Comparison of ENCODE assay signal across 15 mouse cellular contexts in the genomic region with DNA sequence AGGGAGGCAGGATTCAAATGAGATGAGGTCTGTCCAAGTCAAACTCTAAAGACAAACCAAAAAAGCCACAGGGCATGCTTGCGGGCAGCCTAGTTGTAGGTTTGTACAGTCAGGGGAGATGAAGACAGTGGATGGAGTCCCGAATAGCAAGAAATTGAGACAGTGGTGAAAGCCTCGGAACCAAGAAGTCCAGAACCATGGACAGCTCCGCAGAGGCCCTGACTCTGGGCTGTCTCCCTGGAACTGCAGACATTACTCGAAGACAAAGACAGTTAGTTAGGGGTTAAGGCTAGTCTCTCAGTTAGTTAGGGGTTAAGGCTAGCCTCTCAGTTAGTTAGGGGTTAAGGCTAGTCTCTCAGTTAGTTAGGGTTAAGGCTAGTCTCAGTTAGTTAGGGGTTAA. TPM values are rescaled to one million over a fixed set of nuclear protein-coding genes. Genes with fewer than 3 reads are reported as not detected.
DNase-seq lines count a peak whose midpoint lies in the region; ATAC-seq and TF ChIP-seq lines count a peak whose summit lies in the region.
"Had no signal": no experiment of that assay in that cellular context is flagged by ENCODE, and none has a peak within 500 bp of the region (broad histone marks: within the 10 kb centered on the region; RNA-seq: fewer than 3 reads in every experiment).

No protein-coding gene starts in this region.

- DNase-seq in adrenal gland, postnatal 14 days, result peak; percentile 60
- DNase-seq in adrenal gland, postnatal 4 days (ENCODE audit: low spot score in 2 of 2), result no peak
- peak; percentile 82 for DNase-seq in lung, embryonic 14.5 days
- DNase-seq in lung, adult 18-20 months, result no peak
- DNase-seq in NIH3T3 (ENCODE audit: low read depth), result peak; percentile 72
- peak; percentile 36 for DNase-seq in liver, embryonic 11.5 days (ENCODE audit: low spot score)
- DNase-seq in left cerebral cortex, postnatal 36 days (ENCODE audit: low spot score in 2 of 2), result no peak
- DNase-seq: kidney, adult 11 months; right cerebral cortex, postnatal 4 days had no signal

- H3K27me3 ChIP-seq in lung, embryonic 14.5 days (ENCODE audit: insufficient read depth, low read length), result no peaks in the 10 kb centered on the region
- no peaks in the 10 kb centered on the region for H3K27me3 ChIP-seq in liver, embryonic 11.5 days (replicated peaks; ENCODE audit: control insufficient read depth, insufficient read depth, low read length)
- H3K27me3 ChIP-seq: embryonic facial prominence, embryonic 15.5 days; midbrain, embryonic 12.5 days had no signal

- no peaks in the 10 kb centered on the region for H3K9me3 ChIP-seq in lung, embryonic 14.5 days (ENCODE audit: low read depth, low read length)
- H3K9me3 ChIP-seq in liver, embryonic 11.5 days (ENCODE audit: control insufficient read depth, low read length), result no peaks in the 10 kb centered on the region
- H3K9me3 ChIP-seq: embryonic facial prominence, embryonic 15.5 days had no signal

- TF ChIP-seq CTCF in lung, embryonic 14.5 days (IDR thresholded peaks at IDR 0.05; ENCODE audit: low read depth), result no peak

- no peaks in the 10 kb centered on the region for H3K4me1 ChIP-seq in lung, embryonic 14.5 days (ENCODE audit: insufficient read depth)
- H3K4me1 ChIP-seq in liver, embryonic 11.5 days (replicated peaks; ENCODE audit: control insufficient read depth, insufficient read depth, low read length), result no peaks in the 10 kb centered on the region
- H3K4me1 ChIP-seq: embryonic facial prominence, embryonic 15.5 days; midbrain, embryonic 12.5 days had no signal

- no peak overlapping the region for H3K4me3 ChIP-seq in lung, embryonic 14.5 days (ENCODE audit: low read depth, low read length)
- no peak overlapping the region for H3K4me3 ChIP-seq in liver, embryonic 11.5 days (ENCODE audit: low read depth, low read length)
- H3K4me3 ChIP-seq: embryonic facial prominence, embryonic 15.5 days; midbrain, embryonic 12.5 days had no signal

- 49% methylated on average over 5 of the region's 5 CpGs for WGBS in lung, embryonic 14.5 days
- 48% methylated on average over 5 of the region's 5 CpGs for WGBS in liver, embryonic 11.5 days

- no peak overlapping the region for H3K4me2 ChIP-seq in lung, embryonic 14.5 days
- H3K4me2 ChIP-seq in liver, embryonic 11.5 days, result no peak overlapping the region
- H3K4me2 ChIP-seq: embryonic facial prominence, embryonic 15.5 days; midbrain, embryonic 12.5 days had no signal

- H3K27ac ChIP-seq in lung, embryonic 14.5 days (ENCODE audit: low read depth), result no peak overlapping the region
- H3K27ac ChIP-seq in liver, embryonic 11.5 days (ENCODE audit: low read depth, low read length), result no peak overlapping the region
- H3K27ac ChIP-seq: embryonic facial prominence, embryonic 15.5 days; midbrain, embryonic 12.5 days had no signal

- no peak overlapping the region for H3K9ac ChIP-seq in lung, embryonic 14.5 days
- H3K9ac ChIP-seq in liver, embryonic 11.5 days (ENCODE audit: low read depth, low read length), result no peak overlapping the region
- H3K9ac ChIP-seq: embryonic facial prominence, embryonic 15.5 days; midbrain, embryonic 12.5 days had no signal

- H3K36me3 ChIP-seq in lung, embryonic 14.5 days (ENCODE audit: insufficient read depth), result no peaks in the 10 kb centered on the region
- H3K36me3 ChIP-seq in liver, embryonic 11.5 days (ENCODE audit: control insufficient read depth, insufficient read depth, low read length), result 0 out of 2 replicates have a peak, but pooled peaks cover 2% of the 10 kb centered on the region
- H3K36me3 ChIP-seq: midbrain, embryonic 12.5 days had no signal

- intact Hi-C loops in left cerebral cortex, postnatal 36 days (cut with DNase I), result no loop called here

- ATAC-seq in lung, embryonic 14.5 days (ENCODE audit: insufficient read depth), result no peak
- ATAC-seq in liver, embryonic 11.5 days (replicated peaks; ENCODE audit: low FRiP score), result no peak
- ATAC-seq in frontal cortex, adult (ENCODE audit: low TSS enrichment), result no peak

RNA-seq across cellular contexts. Expression of a gene that starts 13.0 kb away (rescaled TPM):
- 4.8 and 6.6 TPM in 2 replicates for total RNA-seq in adrenal gland, postnatal 14 days (2021)
- total RNA-seq in adrenal gland, postnatal 4 days (2021), result 10 to 100 TPM; 15.6 to 17.6 TPM
- 22.7 and 28.2 TPM in 2 replicates for polyA plus RNA-seq in lung, embryonic 14.5 days (2014; fragmentation: Nextera tagmentation; extraction: Ambion mirVana)
- polyA plus RNA-seq in liver, embryonic 11.5 days (2014; fragmentation: Nextera tagmentation; extraction: Ambion mirVana), result 15.8 and 16.4 TPM in 2 replicates
- 10 to 100 TPM; 16.5 to 19.3 TPM for total RNA-seq in left cerebral cortex, postnatal 36 days (2021)

RNA-seq across cellular contexts. Expression of a gene that starts 23.6 kb away (rescaled TPM):
- 0.19 TPM in 1 of 2 replicates, not detected in the other for total RNA-seq in adrenal gland, postnatal 14 days (2021)
- total RNA-seq in adrenal gland, postnatal 4 days (2021), result not detected
- polyA plus RNA-seq in lung, embryonic 14.5 days (2014; fragmentation: Nextera tagmentation; extraction: Ambion mirVana), result 0.35 TPM in 1 of 2 replicates, not detected in the other
- not detected in 2 replicates for polyA plus RNA-seq in liver, embryonic 11.5 days (2014; fragmentation: Nextera tagmentation; extraction: Ambion mirVana)
- not detected for total RNA-seq in left cerebral cortex, postnatal 36 days (2021)
- total RNA-seq: gastrocnemius, postnatal 4 days; left cerebral cortex, postnatal 25 days had no signal
- polyA plus RNA-seq: C2C12; midbrain, embryonic 12.5 days had no signal

RNA-seq across cellular contexts. Expression of a gene that starts 31.8 kb away (rescaled TPM):
- 2.0 and 10.6 TPM in 2 replicates for total RNA-seq in adrenal gland, postnatal 14 days (2021)
- 10 to 100 TPM in 1 of 2 experiments, 1 to 10 TPM in 1; 7.3 to 16.5 TPM for total RNA-seq in adrenal gland, postnatal 4 days (2021)
- 5.7 and 7.9 TPM in 2 replicates for polyA plus RNA-seq in lung, embryonic 14.5 days (2014; fragmentation: Nextera tagmentation; extraction: Ambion mirVana)
- 9.5 and 11.0 TPM in 2 replicates for polyA plus RNA-seq in liver, embryonic 11.5 days (2014; fragmentation: Nextera tagmentation; extraction: Ambion mirVana)
- total RNA-seq in left cerebral cortex, postnatal 36 days (2021), result 1 to 10 TPM; 3.9 to 4.0 TPM

RNA-seq across cellular contexts. Expression of a gene that starts 47.7 kb away (rescaled TPM):
- 26.2 and 27.3 TPM in 2 replicates for total RNA-seq in adrenal gland, postnatal 14 days (2021)
- total RNA-seq in adrenal gland, postnatal 4 days (2021), result 10 to 100 TPM; 29.4 to 31.3 TPM
- polyA plus RNA-seq in lung, embryonic 14.5 days (2014; fragmentation: Nextera tagmentation; extraction: Ambion mirVana), result 21.8 and 24.5 TPM in 2 replicates
- polyA plus RNA-seq in liver, embryonic 11.5 days (2014; fragmentation: Nextera tagmentation; extraction: Ambion mirVana), result 28.6 and 30.6 TPM in 2 replicates
- total RNA-seq in left cerebral cortex, postnatal 36 days (2021), result 1 to 10 TPM; 6.2 to 6.5 TPM

RNA-seq across cellular contexts. Expression of a gene that starts 49.5 kb away (rescaled TPM):
- 106 and 108 TPM in 2 replicates for total RNA-seq in adrenal gland, postnatal 14 days (2021)
- 100 to 1,000 TPM; 115 to 119 TPM for total RNA-seq in adrenal gland, postnatal 4 days (2021)
- polyA plus RNA-seq in lung, embryonic 14.5 days (2014; fragmentation: Nextera tagmentation; extraction: Ambion mirVana), result 80.4 and 87.1 TPM in 2 replicates
- 58.8 and 61.2 TPM in 2 replicates for polyA plus RNA-seq in liver, embryonic 11.5 days (2014; fragmentation: Nextera tagmentation; extraction: Ambion mirVana)
- 10 to 100 TPM; 73.1 to 79.8 TPM for total RNA-seq in left cerebral cortex, postnatal 36 days (2021)

Comparison
In these comparisons a context has a peak if more than half of its experiments do, and no peak if none do; other contexts are left out.
1. DNase-seq: peak in adrenal gland, postnatal 14 days (single experiment), lung, embryonic 14.5 days (single experiment), NIH3T3 (single experiment) and liver, embryonic 11.5 days (single experiment); none in adrenal gland, postnatal 4 days (0 of 2), lung, adult 18-20 months (0 of 2) and left cerebral cortex, postnatal 36 days (0 of 2).